Mouse (Mus musculus): ENCODE data around the gene Lrrfip2.

- TF ChIP-seq GATA1 (IDR thresholded peaks at IDR 0.05; ENCODE audit: low read length): no peak
- TF ChIP-seq TAL1 (IDR thresholded peaks at IDR 0.05; ENCODE audit: low read length): no peak
Measured at GRCm38 (mm10) chr9:111272996-111273785, 155.8 kb downstream of the Lrrfip2 start.
